Mouse (Mus musculus) spleen, adult 2 months (tissue): ENCODE data around the gene Vti1a.

Experiments
- CTCF ChIP-seq: fragments of 200-500 bp; IDR thresholded peaks from 2 replicates; pipeline ENCODE4 v1.5.1; 2011; ENCODE audit warnings: mild to moderate bottlenecking, inconsistent platforms; ENCODE audit not compliant: insufficient read depth, insufficient read length, insufficient replicate concordance; ENCODE audit errors: extremely low read depth
- POLR2A ChIP-seq: fragments of 200-500 bp; IDR thresholded peaks from 2 replicates; pipeline ENCODE4 v1.6.1; 2011; ENCODE audit warnings: low read depth, low read length, inconsistent platforms

GRCm38 (mm10) chr19:55461963-55462362, 145.9 kb downstream of the Vti1a start:
- TF ChIP-seq CTCF: no peak
- TF ChIP-seq POLR2A: no peak
